Mouse (Mus musculus): ENCODE results near the gene Sf3b1.

The Sf3b1 gene

GRCm38 (mm10) chr1:54944648-54945047 lies 82.6 kb downstream of the Sf3b1 start:
- DNase-seq, result no peak

GRCm38 (mm10) chr1:54935466-54935865 lies 91.8 kb downstream of the Sf3b1 start:
- no peak for DNase-seq

Data from kidney, adult 11 months (tissue).